Mouse (Mus musculus) splenic B cell, adult 2 months (primary cell): ENCODE measurements around the gene Mpo.
A peak's percentile ranks its signal among the peaks of the same experiment; 100 is the strongest.

ENCODE experiments used
- DNase-seq: peaks from one replicate; pipeline ENCODE4 v3.0.0-alpha.2; 2011; ENCODE audit warnings: low read depth, low spot score
- H3K27me3 ChIP-seq: 2 replicates; pipeline ENCODE4 v1.6.1; 2012; ENCODE audit warnings: mild to moderate bottlenecking, low read length, moderate library complexity, mixed read lengths; ENCODE audit not compliant: control insufficient read depth, poor library complexity, insufficient read depth, severe bottlenecking
- H3K36me3 ChIP-seq: 2 replicates; pipeline ENCODE4 v1.6.1; 2012; ENCODE audit warnings: mild to moderate bottlenecking, low read length, moderate library complexity, mixed read lengths; ENCODE audit not compliant: control insufficient read depth, poor library complexity, insufficient read depth, severe bottlenecking

The Mpo gene

DNA sequence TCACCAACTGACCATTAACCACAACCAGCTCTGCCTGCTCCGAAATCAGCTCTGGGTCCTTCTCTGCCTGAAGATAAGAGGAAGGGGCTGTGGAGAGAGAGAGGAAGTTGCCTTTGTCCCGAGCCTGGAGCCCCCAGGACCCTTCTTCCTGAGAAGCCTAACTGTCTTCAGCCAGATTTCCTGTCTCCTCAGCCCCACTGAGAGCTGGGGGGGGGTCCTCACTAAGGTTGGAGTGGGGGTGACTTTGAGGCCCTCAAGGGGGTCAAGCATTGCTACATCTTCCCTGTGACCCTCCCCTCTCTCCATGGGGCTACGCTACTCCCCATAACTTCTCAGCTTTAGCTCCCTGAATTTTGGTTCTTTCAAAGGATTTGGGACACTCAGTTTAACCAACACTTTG, at the start of gene Mpo:
Gene Mpo, plus strand, starts transcription at position 122 of the 400 bp plus-strand sequence.
- H3K36me3 ChIP-seq: no peaks in the 10 kb centered on the region

DNA sequence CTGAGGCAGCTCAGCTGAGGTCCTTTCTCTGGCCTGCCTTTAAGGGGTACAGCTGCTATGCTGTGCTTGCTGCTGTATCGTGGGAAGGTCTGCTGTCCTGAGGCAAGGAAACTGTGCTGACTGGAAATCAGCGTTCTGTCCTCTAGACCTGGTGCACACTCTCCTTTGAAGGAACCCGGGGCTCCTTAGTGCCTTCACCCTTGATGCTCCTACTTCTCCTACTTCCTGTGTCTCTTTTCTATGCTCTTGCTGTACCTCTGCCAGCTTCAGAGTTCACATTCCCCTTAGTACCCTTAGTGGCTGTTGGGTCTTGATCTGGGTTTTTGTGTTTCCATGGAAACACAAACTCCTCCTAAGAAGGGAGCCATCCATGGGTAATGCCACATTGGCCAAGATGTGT, 49.7 kb upstream of the Mpo start:
- Histone ChIP-seq H3K27me3 (no peaks in the 10 kb centered on the region), H3K36me3 (peaks cover 11% of the 10 kb centered on the region; the same call in 1 of the 2 replicates)
- DNase-seq: no peak

More for the DNA sequence above, at the start of gene Mpo:
- no peak for DNase-seq
- no peaks in the 10 kb centered on the region for H3K27me3 ChIP-seq

DNA sequence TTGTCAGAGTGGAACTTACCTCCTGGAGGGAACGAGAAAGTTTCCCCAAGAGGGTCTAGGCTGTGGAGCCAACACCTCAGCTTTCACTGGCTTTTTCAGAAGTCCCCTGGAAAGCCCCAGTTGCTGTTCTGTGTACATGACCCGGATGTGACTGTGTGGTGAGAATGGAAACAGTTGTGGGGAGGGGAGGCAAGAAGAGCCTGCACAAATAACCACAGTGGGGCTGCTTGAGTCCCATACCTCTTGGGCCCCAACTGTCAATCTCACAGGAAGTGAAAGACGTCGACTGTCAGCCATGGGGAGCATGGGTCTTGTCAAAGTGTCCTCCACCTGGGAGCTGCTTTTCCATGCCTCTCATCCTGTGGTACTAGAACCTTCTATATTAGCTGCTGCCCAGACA, 48.4 kb upstream of the Mpo start:
- no peaks in the 10 kb centered on the region for H3K27me3 ChIP-seq
- DNase-seq: peak; percentile 94
- peaks cover 8% of the 10 kb centered on the region; the same call in 1 of the 2 replicates for H3K36me3 ChIP-seq

DNA sequence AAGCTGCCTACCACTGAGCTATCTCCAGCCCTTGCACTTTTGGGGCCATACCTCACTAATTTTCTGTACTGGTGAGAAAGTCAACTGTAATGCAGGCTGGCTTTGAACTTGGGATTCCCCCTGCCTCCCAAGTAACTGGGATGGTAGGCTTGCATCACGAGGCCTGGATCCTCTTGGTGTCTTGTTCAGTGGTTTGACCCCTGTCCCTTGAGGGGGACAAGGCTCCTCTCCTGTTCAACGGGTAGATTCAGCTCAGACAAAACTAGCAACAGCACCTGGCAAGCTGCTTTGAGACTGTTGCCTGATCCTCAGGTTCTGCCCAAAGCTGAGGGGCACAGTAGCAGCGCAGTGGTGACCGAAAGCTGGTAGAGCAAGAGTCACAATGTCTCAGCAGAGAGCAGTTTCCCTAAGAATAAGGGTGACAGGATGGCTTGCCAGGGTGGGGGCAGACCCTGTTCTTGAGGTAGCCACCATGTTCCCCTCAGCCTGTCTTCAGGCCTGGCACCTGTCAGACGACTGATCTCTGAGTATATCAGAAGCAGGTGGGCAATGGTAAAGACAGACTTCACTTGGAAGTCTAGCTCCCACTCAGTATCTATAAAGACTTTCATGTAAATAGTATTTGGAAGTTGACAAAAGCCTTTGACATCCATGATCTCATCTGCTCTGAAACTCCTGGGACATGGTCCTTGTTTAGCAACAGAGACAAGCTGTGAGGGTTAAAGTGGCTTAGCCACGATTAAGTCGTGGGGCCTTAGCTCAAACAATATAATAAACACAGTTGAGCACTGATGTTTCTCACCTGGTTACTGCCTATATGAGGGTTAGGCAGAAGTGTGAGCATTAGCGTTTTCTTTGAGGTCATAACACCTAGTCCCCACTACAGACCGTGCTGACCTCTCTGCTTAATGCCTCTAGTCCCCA, 47.5 kb upstream of the Mpo start:
- Histone ChIP-seq H3K36me3 (peaks cover 8% of the 10 kb centered on the region; the same call in 1 of the 2 replicates), H3K27me3 (no peaks in the 10 kb centered on the region)
- no peak for DNase-seq

DNA sequence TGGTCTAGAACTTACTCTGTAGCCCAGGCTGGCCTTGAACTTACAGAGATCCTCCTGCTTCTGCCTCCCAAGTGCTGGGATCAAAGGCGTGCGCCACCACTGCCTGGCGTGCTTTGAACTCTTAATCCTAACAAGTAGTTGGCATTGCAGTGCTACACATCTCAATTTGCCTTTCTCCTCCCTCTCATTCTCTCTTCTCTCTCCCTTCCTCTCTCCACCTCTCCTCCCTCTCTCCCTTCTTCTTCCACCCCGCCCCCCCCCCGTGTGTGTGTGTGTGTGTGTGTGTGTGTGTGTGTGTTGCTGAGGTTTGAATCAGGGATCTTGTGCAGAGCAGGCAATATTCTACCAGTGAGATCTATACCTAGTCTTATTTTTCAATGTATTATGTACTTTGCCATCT, 46.1 kb upstream of the Mpo start:
- H3K36me3 ChIP-seq: peaks cover 6% of the 10 kb centered on the region; the same call in 1 of the 2 replicates
- H3K27me3 ChIP-seq: no peaks in the 10 kb centered on the region
- DNase-seq: no peak

DNA sequence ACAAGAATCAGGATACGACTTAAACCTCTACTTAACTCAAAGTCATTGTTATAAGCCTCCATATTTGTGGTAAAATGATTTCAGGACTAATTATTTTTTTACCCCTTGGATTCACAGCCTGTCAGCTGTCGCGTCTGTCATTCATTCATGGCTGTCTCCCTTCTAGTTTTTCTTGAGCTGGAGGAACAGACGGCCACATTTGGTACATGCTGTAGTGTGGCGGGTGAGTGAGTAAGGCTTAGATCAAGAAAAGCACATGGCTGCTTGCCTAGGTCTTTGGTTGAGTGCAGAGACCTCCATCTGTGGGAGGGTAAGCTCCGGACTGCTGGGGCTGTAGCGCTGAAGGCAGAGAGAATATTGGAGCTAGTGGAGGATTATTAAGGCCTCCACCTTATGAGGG, 45.7 kb upstream of the Mpo start:
- no peak for DNase-seq
- no peaks in the 10 kb centered on the region for H3K27me3 ChIP-seq
- H3K36me3 ChIP-seq: peaks cover 6% of the 10 kb centered on the region; the same call in 1 of the 2 replicates

DNA sequence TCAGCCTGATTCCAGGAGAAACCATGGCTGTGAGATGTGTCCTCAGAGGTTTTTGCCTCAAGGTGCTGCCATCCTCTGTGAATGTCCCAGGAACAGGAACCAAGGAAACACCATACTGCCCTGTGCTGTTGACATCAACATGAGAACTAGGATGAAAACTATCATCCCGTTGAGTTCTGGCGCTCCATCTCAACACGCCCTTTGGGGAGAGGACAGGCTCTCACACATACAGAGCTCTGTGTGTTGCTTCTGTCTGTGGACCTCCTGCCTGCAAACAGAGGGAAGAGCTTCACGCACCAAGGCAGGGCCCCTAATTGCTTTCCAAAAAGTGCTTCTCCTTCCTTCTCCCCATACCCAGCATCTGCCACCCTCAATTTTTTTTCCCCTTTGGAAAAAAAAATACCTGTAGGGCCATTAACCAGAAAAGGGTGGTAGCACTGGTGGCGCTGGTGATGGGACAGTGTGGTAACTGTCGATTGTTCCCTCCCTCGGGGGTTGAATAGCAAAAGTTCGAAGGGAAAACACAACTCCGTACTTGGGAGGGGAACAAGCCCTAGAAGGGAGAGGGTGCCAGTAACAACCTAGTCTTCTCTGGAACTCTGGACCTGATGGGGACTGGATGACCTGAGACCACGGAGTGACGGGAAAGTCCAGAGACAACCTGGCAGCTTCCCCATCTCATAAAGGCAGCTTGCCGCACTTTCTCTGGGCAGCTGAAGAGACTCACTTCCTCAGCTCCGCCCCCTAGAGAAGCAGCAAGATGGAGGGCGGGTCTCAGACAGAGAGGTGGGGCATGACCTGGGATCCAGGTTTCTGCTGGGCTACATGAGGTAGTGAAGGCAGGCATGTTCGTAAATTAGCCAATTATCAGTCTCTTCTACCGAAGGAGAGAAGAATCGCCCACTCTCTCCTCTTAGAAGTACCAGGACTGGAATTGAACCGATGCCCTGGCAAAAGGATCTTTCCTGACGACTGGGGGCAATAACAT, 45.0 kb upstream of the Mpo start:
- peak; percentile 93 for DNase-seq
- H3K27me3 ChIP-seq: no peaks in the 10 kb centered on the region

DNA sequence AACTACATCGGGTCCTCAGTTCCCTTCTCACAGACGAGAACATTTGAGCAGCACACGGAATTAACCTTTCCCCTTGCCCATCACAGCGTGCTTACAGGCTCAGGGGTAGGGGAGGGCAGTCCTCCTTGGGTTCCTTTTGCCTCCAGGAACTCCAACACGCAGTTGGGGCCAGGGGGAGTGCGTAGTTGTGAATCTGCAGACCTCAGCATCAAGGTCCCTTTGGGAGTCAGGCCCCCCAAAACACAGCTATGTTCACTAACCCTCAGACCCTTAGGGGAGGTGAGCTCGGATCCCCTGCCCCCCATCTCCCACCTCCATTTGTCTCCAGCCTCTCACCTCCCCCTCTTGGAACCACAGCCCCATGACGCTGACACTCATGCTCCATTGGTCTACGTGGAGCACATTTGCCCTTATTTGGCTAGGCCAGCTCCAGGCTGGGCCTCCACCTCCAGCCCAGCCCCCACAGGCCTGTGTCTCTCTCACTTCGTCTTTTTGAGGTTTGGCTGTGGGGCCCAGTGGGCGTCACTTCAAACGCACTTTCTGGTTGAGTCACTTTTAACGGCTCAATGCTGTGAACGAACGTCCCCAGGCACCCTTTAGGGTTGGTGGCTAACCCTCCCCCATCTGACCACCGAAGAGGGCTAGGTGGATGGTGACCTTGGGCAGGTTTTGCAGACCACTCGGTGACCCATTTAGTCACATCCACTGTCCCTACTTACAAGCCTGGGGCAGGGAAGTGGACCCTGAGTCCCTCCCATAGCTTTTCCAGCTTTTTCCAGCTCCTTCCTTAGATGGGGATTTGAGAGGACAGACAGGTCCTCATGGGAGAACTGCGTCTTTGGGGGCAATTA, 44.0 kb upstream of the Mpo start:
- no peaks in the 10 kb centered on the region for H3K27me3 ChIP-seq
- DNase-seq: peak; percentile 97
- H3K36me3 ChIP-seq: no peaks in the 10 kb centered on the region

More for the DNA sequence above, 45.0 kb upstream of the Mpo start:
- peaks cover 4% of the 10 kb centered on the region; the same call in 1 of the 2 replicates for H3K36me3 ChIP-seq

DNA sequence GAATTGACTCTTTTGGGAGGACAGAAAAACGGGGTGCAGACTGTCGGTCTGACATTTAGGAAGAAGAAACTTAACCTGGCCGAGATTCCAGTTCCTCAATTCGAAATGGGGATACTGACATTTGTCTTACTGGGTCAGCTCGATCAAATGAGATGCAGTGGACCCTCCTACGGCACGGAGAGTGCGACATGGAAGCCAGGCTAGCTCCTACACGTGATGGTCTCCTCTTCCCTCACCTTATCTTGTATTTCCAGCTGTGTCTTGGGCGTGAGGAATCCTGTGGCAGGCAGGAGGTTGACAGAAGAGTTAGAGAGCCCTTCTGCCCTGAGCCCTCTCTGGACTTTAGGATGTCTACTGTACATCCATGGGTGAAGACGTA, 43.3 kb upstream of the Mpo start:
- H3K36me3 ChIP-seq: no peaks in the 10 kb centered on the region
- no peaks in the 10 kb centered on the region for H3K27me3 ChIP-seq
- peak; percentile 60 for DNase-seq

DNA sequence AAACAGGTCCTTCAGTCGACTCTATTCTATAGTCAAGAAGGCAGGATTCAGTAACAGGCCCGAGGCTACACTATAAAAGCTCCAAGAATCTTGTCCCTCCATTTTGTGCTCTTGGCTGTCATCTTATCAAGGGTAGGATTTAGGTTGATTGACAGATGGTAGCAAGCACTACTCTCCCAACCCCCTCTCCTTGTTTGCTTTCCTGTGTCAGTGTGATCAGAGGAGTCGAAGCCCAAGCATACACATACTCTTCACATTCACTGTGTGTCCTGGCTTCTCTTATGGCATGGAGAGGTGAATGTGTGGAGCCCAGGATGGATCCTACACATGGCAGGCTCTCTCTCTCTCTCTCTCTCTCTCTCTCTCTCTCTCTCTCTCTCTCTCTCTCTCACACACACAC, 42.9 kb upstream of the Mpo start:
- peak; percentile 59 for DNase-seq
- Histone ChIP-seq H3K36me3 (peaks cover under 1% of the 10 kb centered on the region; the same call in 1 of the 2 replicates), H3K27me3 (no peaks in the 10 kb centered on the region)

DNA sequence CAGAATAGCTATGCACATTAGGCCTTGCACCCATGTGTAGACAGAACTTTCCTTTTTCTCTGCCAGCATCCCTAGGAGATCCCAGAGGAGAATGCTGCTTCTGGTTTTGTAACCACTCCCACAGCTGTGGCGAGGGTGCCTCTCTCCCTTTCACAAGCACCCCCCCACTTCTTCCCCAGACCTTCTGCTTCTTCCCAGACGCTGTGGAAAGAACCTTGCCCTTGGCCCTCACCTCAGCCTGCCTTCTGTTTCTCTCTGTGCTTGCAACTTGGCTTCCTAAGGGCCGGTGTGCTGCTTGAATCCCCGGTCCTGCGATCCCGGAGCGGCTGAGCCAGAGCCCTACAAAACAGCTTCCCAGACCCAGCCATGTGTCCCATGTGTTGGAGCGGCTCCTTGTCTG, 42.4 kb upstream of the Mpo start:
- Histone ChIP-seq H3K36me3 (peaks cover 4% of the 10 kb centered on the region), H3K27me3 (no peaks in the 10 kb centered on the region)
- peak; percentile 38 for DNase-seq

DNA sequence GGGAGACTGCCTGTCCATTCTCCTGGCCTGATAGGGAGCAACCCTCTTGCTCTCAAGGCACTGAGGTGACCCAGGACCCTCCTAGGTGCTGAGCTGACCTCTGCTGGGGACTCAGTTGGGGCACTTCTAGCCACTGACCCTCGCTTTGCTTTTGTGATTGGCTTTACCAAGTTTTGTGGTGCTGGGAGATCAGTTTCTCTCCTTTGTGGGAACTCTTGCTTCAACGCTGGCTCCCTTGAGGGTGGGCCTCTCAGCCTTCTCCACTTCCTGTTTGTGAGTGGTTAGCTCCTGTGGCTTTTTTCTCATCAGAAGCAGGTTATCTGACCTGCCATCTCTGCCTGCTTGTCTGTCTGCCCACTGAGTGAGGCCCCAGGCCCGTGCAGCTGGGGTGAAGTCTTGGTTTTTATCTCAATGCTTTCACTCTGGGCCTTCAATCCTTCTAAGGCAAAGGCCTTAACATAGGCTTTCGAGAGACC, 41.9 kb upstream of the Mpo start:
- Histone ChIP-seq H3K36me3 (peaks cover 9% of the 10 kb centered on the region), H3K27me3 (no peaks in the 10 kb centered on the region)
- DNase-seq: peak; percentile 65

DNA sequence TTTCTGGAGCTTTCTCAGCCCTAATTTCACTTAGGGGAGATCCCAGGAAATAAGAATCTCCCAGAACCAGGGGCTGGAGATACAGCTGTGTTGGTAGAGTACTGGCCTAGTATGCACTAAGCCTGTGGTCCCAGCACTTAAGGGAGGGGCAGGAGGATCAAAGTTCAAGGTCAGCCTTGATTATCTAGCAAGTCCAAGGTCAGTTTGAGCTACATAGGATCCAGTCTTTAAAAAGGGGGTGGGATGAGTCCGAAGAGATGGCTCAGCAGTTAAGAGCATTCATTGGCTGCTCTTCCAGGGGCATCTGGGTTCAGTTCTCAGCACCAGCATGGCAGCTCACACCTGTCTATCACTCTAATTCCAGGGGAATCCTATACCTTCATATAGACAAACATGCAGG, 41.1 kb upstream of the Mpo start:
- Histone ChIP-seq H3K27me3 (no peaks in the 10 kb centered on the region), H3K36me3 (peaks cover 17% of the 10 kb centered on the region)
- no peak for DNase-seq

DNA sequence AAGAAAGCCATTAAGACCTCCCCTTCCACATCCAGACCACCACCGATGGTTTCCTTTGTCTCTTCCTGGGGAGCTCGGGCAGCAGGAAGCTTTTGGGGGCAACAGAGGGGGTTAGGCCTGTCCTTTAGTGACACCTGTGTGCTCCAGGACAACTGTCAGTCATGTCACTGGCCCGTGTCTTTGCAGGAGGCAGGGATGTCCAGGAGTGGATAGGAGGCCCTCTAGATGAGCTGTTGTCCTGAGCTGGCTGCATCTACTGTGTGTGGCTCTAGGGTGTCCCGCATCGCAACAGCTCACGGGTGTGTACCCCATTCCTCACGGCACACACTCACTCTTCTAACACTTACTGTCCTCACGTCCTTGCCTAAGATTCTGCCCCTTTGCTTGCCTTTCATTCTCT, 40.1 kb upstream of the Mpo start:
- peak; percentile 23 for DNase-seq
- H3K36me3 ChIP-seq: peaks cover 25% of the 10 kb centered on the region

More for the DNA sequence above, 40.1 kb upstream of the Mpo start:
- H3K27me3 ChIP-seq: no peaks in the 10 kb centered on the region
